33 mouse cellular contexts compared by ENCODE assay signal in genomic region chr5:110140424-110140823, GRCm38 (mm10). TPM values are rescaled to one million over a fixed set of nuclear protein-coding genes. Genes with fewer than 3 reads are reported as not detected.
"Had no signal": no experiment of that assay in that cellular context is flagged by ENCODE, and none has a peak within 500 bp of the region (broad histone marks: within the 10 kb centered on the region; RNA-seq: fewer than 3 reads in every experiment).

No protein-coding gene starts in this region.

- DNase-seq: left cerebral cortex, postnatal 4 days; liver; liver, embryonic 13.5 days; liver, postnatal 0 days; lung, adult 18-20 months; lung, adult 2 months; lung, embryonic 14.5 days; lung, postnatal 10 days; lung, postnatal 14 days; lung, postnatal 36 days; lung, postnatal 4 days; midbrain, embryonic 14.5 days had no signal

- H3K4me3 ChIP-seq: limb, embryonic 10.5 days; limb, embryonic 12.5 days; limb, embryonic 13.5 days; limb, embryonic 15.5 days; liver, embryonic 12.5 days; liver, embryonic 13.5 days; liver, embryonic 15.5 days; lung, embryonic 15.5 days; megakaryocyte, embryonic 14.5 days; midbrain, embryonic 10.5 days; midbrain, embryonic 12.5 days; midbrain, embryonic 13.5 days; midbrain, embryonic 15.5 days; myocyte; neural tube, embryonic 12.5 days had no signal

- ATAC-seq: liver, embryonic 12.5 days; liver, postnatal 0 days; lung, postnatal 0 days; midbrain, embryonic 13.5 days; midbrain, embryonic 15.5 days; midbrain, embryonic 16.5 days had no signal

- H3K27ac ChIP-seq: limb, embryonic 10.5 days; limb, embryonic 12.5 days; limb, embryonic 13.5 days; limb, embryonic 15.5 days; liver, embryonic 12.5 days; liver, embryonic 13.5 days; liver, embryonic 14.5 days; liver, embryonic 15.5 days; lung, embryonic 15.5 days; macrophage; midbrain, embryonic 10.5 days; midbrain, embryonic 12.5 days; midbrain, embryonic 13.5 days; midbrain, embryonic 15.5 days; neural tube, embryonic 12.5 days had no signal

- H3K9ac ChIP-seq: limb, embryonic 12.5 days; limb, embryonic 13.5 days; limb, embryonic 15.5 days; liver, embryonic 12.5 days; liver, embryonic 13.5 days; liver, embryonic 14.5 days; liver, embryonic 15.5 days; liver, postnatal 0 days; lung, embryonic 14.5 days; lung, embryonic 15.5 days; midbrain, embryonic 12.5 days; midbrain, embryonic 13.5 days; midbrain, embryonic 15.5 days; neural tube, embryonic 12.5 days had no signal

- H3K4me1 ChIP-seq: limb, embryonic 12.5 days; neural tube, embryonic 12.5 days had no signal

- H3K9me3 ChIP-seq: limb, embryonic 10.5 days; limb, embryonic 12.5 days; limb, embryonic 13.5 days; limb, embryonic 15.5 days; liver, embryonic 12.5 days; liver, embryonic 13.5 days; liver, embryonic 15.5 days; lung, embryonic 15.5 days; megakaryocyte, embryonic 14.5 days; midbrain, embryonic 10.5 days; midbrain, embryonic 12.5 days; midbrain, embryonic 13.5 days; midbrain, embryonic 15.5 days; neural tube, embryonic 12.5 days had no signal

- H3K27me3 ChIP-seq: limb, embryonic 12.5 days; limb, embryonic 13.5 days; limb, embryonic 15.5 days; liver, embryonic 12.5 days; liver, embryonic 13.5 days; liver, embryonic 15.5 days; lung, embryonic 15.5 days; megakaryocyte, embryonic 14.5 days; midbrain, embryonic 12.5 days; midbrain, embryonic 13.5 days; midbrain, embryonic 15.5 days; neural tube, embryonic 12.5 days had no signal

- H3K4me2 ChIP-seq: limb, embryonic 12.5 days; limb, embryonic 13.5 days; limb, embryonic 15.5 days; liver, embryonic 11.5 days; liver, embryonic 12.5 days; liver, embryonic 13.5 days; liver, embryonic 15.5 days; lung, embryonic 14.5 days; lung, embryonic 15.5 days; midbrain, embryonic 11.5 days; midbrain, embryonic 12.5 days; midbrain, embryonic 13.5 days; midbrain, embryonic 15.5 days; neural tube, embryonic 12.5 days had no signal

RNA-seq across cellular contexts. Expression of gene Plcxd1, which starts 40.7 kb away (rescaled TPM):
- total RNA-seq: megakaryocyte-erythroid progenitor cell, adult 5-6 weeks had no signal
